Mouse (Mus musculus) midbrain, embryonic 15.5 days (tissue): ENCODE measurements around the gene Mief1. TPM values are rescaled to one million over a fixed set of nuclear protein-coding genes. Genes with fewer than 3 reads are reported as not detected.

Experiments used
- ATAC-seq: fragments of 200-750 bp; cut with Nextera tagmentation; replicated peaks from 2 replicates; pipeline ENCODE4 v1.8.0; 2017; ENCODE audit warnings: moderate TSS enrichment
- H3K27ac ChIP-seq: fragments of 300-500 bp; sonication (generic); 2 replicates; pipeline ENCODE4 v1.5.1; 2015; ENCODE audit warnings: mild to moderate bottlenecking, inconsistent platforms
- H3K27me3 ChIP-seq: fragments of 300-500 bp; sonication (generic); replicated peaks from 2 replicates; pipeline ENCODE4 v1.6.1; 2015; ENCODE audit warnings: inconsistent platforms
- H3K36me3 ChIP-seq: fragments of 300-500 bp; sonication (generic); replicated peaks from 2 replicates; pipeline ENCODE4 v1.6.1; 2015; ENCODE audit warnings: inconsistent platforms
- H3K4me1 ChIP-seq: fragments of 300-500 bp; sonication (generic); 2 replicates; pipeline ENCODE4 v1.6.1; 2015; ENCODE audit warnings: inconsistent platforms
- H3K4me2 ChIP-seq: fragments of 300-500 bp; sonication (generic); 2 replicates; pipeline ENCODE4 v1.6.1; 2015; ENCODE audit warnings: inconsistent platforms, mild to moderate bottlenecking, moderate library complexity
- H3K4me3 ChIP-seq: fragments of 300-500 bp; sonication (generic); 2 replicates; pipeline ENCODE4 v1.5.1; 2015; ENCODE audit warnings: mild to moderate bottlenecking, inconsistent platforms
- H3K9ac ChIP-seq: fragments of 300-500 bp; sonication (generic); 2 replicates; pipeline ENCODE4 v1.6.1; 2015; ENCODE audit warnings: mild to moderate bottlenecking, inconsistent platforms
- H3K9me3 ChIP-seq: fragments of 300-500 bp; sonication (generic); 2 replicates; pipeline ENCODE4 v1.6.1; 2016; ENCODE audit warnings: inconsistent platforms
- WGBS: fragments of 180-500 bp; shearing (Covaris S2); methylation state at CpG from one replicate; pipeline ENCODE4 v1.1.7; 2015; ENCODE audit warnings: mixed read lengths; 5-methylcytosine and 5-hydroxymethylcytosine counted together
- polyA plus RNA-seq: library from polyadenylated mRNA; unstranded; fragments of >200 nt; fragmentation: Nextera tagmentation; extraction: Ambion mirVana; gene quantifications from 2 replicates; pipeline ENCODE4 v1.2.1, GENCODE M21; 2015

Gene Mief1
- polyA plus RNA-seq, 1 experiment from 2014 or later: 39.3 TPM

DNA sequence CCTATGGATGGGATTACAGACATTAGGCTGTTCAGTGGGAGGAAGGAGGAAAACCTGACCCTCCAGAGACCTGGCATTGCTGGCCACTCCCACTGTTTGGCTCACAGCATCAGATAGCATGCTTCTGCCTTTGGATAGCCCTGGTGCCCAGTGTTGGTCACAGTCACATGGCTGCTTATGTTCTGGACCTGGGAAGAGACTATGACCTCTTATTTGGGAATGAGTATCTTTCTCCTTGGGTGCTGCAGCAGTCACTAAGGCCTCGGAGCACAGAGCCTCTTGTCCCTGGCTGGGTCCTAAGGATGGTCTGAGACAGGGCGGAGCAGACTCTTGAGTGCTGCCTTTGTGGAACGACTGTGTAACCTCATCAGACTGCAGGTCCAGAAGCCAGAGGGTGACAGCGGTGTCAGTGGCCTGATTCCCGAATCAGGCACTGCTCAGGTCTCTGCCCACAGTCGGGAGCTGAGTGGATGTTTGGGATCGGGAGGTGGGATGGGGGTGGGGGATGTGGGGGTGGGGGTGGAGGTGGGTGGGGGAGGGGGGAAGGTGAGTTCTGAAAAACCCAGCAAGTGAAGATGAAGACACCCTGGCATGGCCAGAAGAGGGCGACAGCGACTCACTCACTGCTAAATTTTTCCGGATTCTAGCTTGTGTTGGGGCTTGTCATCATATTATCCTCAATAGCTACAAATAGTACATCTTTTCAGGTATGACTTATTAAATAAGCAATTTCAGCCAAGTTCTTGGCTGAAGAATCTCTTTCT is 17.9 kb upstream of the Mief1 start:
- no peak for ATAC-seq
- Histone ChIP-seq H3K36me3 (peaks cover 11% of the 10 kb centered on the region), H3K4me2 (no peak overlapping the region), H3K27me3 (no peaks in the 10 kb centered on the region), H3K4me1 (0 out of 2 replicates have a peak, but pooled peaks cover 3% of the 10 kb centered on the region), H3K9ac (no peak overlapping the region), H3K9me3 (no peaks in the 10 kb centered on the region), H3K4me3 (no peak overlapping the region), H3K27ac (no peak overlapping the region)
- 18% methylated on average over 10 of the region's 10 CpGs for WGBS

DNA sequence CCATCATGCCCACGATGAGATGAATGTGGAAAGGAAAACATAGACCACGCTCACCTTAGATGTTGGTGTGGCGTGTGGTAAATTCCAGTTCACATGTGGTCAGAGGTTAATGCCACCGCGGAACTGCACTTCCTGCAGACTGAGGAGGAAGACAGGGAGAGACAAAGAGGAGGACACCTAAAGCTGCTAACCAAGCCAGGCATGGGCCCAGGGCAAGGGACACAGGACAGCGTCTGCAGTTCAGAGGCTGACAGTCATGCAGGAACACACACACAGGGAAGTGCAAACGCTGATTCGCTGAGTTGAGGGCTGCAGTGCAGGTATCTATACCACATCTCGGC is 17.4 kb upstream of the Mief1 start:
- no peak for ATAC-seq
- 68% methylated on average over 9 of the region's 9 CpGs for WGBS

DNA sequence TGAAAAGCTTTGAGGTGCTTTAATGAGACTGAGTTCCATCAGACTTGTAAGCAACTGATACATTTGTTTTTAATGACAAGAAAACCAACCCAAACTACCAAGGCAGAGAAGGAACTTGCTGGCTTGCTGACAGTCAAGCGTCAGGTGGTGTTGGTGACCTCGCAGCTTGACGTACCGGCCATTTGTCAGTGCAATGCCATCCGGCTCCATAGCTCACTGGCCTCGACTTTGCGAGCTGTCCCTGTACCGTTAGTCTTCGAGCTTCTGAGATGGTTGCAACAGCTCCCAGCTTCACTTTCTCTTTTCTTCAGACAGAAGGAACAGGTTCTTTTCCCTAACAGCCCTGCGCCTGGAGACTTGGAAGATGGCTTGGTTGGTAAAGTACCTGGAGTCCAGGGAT is 16.3 kb upstream of the Mief1 start:
- no peaks in the 10 kb centered on the region for H3K9me3 ChIP-seq
- 0 out of 2 replicates have a peak, but pooled peaks cover 3% of the 10 kb centered on the region for H3K4me1 ChIP-seq
- no peak overlapping the region for H3K4me2 ChIP-seq
- H3K36me3 ChIP-seq: no peaks in the 10 kb centered on the region
- no peaks in the 10 kb centered on the region for H3K27me3 ChIP-seq
- no peak overlapping the region for H3K9ac ChIP-seq
- WGBS: 92% methylated on average over 10 of the region's 10 CpGs
- no peak overlapping the region for H3K27ac ChIP-seq
- no peak overlapping the region for H3K4me3 ChIP-seq
- ATAC-seq: no peak

More for the DNA sequence above, 17.4 kb upstream of the Mief1 start:
- Histone ChIP-seq H3K4me3 (no peak overlapping the region), H3K9me3 (no peaks in the 10 kb centered on the region), H3K36me3 (peaks cover 6% of the 10 kb centered on the region), H3K4me1 (0 out of 2 replicates have a peak, but pooled peaks cover 3% of the 10 kb centered on the region), H3K27ac (no peak overlapping the region), H3K4me2 (no peak overlapping the region), H3K27me3 (no peaks in the 10 kb centered on the region), H3K9ac (no peak overlapping the region)

DNA sequence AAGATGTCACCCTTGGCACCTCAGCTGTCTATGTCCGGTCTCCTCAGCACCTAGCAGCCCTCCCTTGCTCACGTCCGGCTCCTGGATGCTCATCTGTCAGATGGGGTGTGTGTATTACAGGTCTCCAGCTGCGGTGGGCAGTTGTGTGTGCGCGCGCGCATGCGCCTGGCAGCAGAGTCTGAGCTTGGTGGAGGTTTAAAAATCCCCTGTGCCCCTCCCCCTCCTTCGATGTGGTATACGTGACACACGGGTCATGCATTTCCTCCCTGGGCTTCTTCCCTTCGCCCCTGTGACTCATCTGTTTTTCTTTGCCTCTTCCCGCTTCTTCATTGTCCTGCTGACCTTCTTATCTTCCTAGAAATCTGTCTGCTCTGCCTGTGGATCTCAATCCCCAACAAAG is 14.6 kb upstream of the Mief1 start:
- H3K4me1 ChIP-seq: 0 out of 2 replicates have a peak, but pooled peaks cover 3% of the 10 kb centered on the region
- H3K9me3 ChIP-seq: no peaks in the 10 kb centered on the region
- WGBS: 58% methylated on average over 14 of the region's 14 CpGs
- H3K4me3 ChIP-seq: no peak overlapping the region
- no peak for ATAC-seq
- no peak overlapping the region for H3K9ac ChIP-seq
- no peaks in the 10 kb centered on the region for H3K27me3 ChIP-seq
- H3K36me3 ChIP-seq: no peaks in the 10 kb centered on the region
- H3K4me2 ChIP-seq: peak overlapping the region; percentile 31
- H3K27ac ChIP-seq: no peak overlapping the region

DNA sequence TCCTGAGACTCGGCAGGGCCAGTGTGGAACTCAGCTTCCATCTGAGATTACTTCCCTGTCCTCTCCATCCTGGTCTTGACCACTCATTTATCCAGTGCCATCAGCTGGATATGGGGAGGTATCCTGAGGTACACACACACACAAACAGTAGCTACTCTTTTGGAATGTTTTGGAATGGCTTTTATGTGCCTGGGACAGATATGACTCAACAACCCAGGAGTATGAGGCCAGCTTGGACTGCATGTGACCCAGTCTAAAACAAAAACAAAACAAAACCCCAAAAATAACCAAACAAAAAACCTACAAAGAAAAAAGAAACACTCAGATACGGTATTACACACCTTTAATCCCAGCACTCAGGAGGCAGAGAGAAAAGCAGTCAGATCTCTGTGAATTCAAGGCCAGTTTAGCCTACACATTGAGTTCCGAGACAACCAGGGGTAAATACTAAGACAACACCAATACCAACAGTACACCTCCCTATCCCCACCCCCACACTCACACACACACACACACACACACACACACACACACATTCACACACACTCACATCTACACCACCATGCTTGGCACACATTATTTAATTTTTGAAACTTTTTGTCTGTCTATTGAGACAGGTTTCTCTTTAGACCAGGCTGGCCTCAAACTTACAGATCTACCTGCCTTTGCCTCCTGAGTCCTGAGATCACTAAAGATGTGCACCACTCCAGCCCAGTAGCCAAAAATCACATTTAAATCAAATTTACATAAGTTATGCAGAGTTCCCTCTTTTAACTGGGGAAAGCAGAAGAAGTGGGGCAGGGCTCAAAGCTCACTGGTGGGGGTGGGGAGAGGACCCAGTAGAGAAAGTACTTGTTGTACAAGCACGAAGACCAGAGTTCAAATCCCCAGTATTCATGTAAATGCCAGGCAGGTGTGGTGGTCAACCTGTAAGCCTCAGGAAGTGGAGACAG is 13.8 kb upstream of the Mief1 start:
- no peak overlapping the region for H3K9ac ChIP-seq
- H3K27me3 ChIP-seq: no peaks in the 10 kb centered on the region
- H3K27ac ChIP-seq: no peak overlapping the region
- H3K36me3 ChIP-seq: no peaks in the 10 kb centered on the region
- 71% methylated on average over 4 of the region's 4 CpGs for WGBS
- H3K4me2 ChIP-seq: no peak overlapping the region
- H3K4me3 ChIP-seq: no peak overlapping the region
- H3K4me1 ChIP-seq: 0 out of 2 replicates have a peak, but pooled peaks cover 3% of the 10 kb centered on the region
- no peak for ATAC-seq
- H3K9me3 ChIP-seq: no peaks in the 10 kb centered on the region

DNA sequence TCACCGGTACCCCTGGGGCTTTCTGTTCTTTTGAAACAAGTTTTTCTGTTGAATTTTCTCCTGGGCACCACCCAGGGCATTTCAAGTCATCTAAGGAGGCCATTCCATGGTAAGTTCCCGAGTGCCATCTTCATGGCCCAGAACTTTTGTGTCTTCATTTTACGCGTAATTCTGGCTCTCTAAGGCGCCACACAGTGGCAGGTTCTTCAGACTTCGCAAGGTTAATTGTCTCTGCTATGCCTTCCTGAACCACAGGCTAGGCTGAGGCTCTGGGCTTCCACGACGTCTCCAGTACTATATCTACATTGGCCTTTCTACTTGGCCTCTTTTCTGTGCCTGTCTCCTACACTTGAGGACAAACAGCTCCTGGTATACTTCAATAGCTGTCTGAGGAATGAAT is 12.8 kb upstream of the Mief1 start:
- Histone ChIP-seq H3K27me3 (no peaks in the 10 kb centered on the region), H3K9ac (no peak overlapping the region)

DNA sequence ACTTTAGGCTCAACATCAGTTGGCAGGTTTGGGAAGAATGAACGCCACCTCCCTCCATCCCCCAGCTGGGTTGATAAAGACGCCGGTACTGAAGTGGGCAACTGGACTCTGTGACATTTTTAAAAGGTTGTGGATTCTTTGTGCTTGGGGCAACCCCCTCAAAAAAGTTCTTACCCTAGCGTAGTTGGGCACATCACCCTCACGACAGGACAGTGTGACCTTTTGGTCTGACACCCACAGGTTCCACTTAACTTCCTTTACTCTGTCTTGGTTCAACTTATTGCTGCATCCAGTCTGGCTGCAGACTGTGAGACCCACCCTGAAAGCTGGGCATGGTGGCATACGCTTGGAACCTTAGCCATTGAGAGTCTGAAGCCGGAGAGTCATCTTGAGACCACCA is 10.1 kb upstream of the Mief1 start:
- H3K36me3 ChIP-seq: no peaks in the 10 kb centered on the region
- no peak overlapping the region for H3K27ac ChIP-seq
- H3K27me3 ChIP-seq: no peaks in the 10 kb centered on the region
- no peak for ATAC-seq
- no peak overlapping the region for H3K9ac ChIP-seq
- H3K4me1 ChIP-seq: 0 out of 2 replicates have a peak, but pooled peaks cover 3% of the 10 kb centered on the region
- H3K4me2 ChIP-seq: no peak overlapping the region
- no peak overlapping the region for H3K4me3 ChIP-seq
- H3K9me3 ChIP-seq: no peaks in the 10 kb centered on the region
- 93% methylated on average over 7 of the region's 7 CpGs for WGBS

More for the DNA sequence above, 12.8 kb upstream of the Mief1 start:
- Histone ChIP-seq H3K27ac (no peak overlapping the region), H3K4me1 (0 out of 2 replicates have a peak, but pooled peaks cover 3% of the 10 kb centered on the region), H3K4me2 (no peak overlapping the region), H3K36me3 (no peaks in the 10 kb centered on the region), H3K4me3 (no peak overlapping the region), H3K9me3 (no peaks in the 10 kb centered on the region)
- WGBS: 59% methylated on average over 8 of the region's 8 CpGs
- ATAC-seq: no peak

DNA sequence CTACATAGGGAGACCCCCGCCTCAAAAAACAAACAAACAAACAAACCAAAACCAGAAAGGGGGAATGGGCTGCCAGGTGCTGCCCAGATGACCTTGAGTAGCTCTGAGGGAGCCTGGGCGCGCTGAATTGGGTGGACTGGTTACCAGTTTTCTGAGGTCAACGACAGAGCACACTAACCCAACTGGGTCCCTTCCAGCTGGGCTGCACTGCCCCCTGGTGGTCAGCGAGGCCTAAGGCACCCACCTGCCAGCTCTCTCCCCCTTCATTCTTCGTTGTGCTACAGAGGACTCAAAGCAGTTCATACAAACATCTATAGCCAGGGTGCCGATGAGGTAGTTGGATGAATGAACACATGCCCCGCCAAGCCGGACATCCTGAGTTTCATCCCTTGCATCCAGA is 8.6 kb upstream of the Mief1 start:
- WGBS: 32% methylated on average over 9 of the region's 9 CpGs
- H3K27me3 ChIP-seq: no peaks in the 10 kb centered on the region
- H3K4me1 ChIP-seq: no peaks in the 10 kb centered on the region
- no peaks in the 10 kb centered on the region for H3K36me3 ChIP-seq
- H3K4me3 ChIP-seq: no peak overlapping the region
- no peak overlapping the region for H3K4me2 ChIP-seq
- H3K9ac ChIP-seq: no peak overlapping the region
- no peak for ATAC-seq
- H3K9me3 ChIP-seq: no peaks in the 10 kb centered on the region
- no peak overlapping the region for H3K27ac ChIP-seq

DNA sequence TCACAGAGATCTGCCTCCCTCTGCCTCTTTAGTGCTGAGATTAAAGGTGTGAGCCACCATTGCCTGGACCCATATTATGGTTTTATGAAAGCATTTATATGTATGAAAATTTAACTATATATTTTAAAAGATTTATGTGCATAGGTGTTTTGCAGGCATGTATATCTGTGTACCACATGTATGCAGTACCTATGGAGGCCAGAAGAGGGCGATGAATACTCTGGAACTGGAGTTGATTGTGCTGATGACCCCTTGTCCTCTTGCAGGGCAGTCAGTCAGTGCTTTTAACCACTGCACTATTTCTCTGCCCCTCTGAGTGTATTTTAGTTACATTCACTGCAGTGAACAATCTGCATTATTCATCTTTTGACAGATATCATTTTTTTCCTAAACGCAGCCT is 8.0 kb upstream of the Mief1 start:
- Histone ChIP-seq H3K4me2 (no peak overlapping the region), H3K36me3 (no peaks in the 10 kb centered on the region), H3K4me1 (no peaks in the 10 kb centered on the region), H3K9me3 (no peaks in the 10 kb centered on the region), H3K27ac (no peak overlapping the region), H3K27me3 (no peaks in the 10 kb centered on the region), H3K9ac (no peak overlapping the region), H3K4me3 (no peak overlapping the region)
- ATAC-seq: no peak
- WGBS: 49% methylated on average over 2 of the region's 2 CpGs

DNA sequence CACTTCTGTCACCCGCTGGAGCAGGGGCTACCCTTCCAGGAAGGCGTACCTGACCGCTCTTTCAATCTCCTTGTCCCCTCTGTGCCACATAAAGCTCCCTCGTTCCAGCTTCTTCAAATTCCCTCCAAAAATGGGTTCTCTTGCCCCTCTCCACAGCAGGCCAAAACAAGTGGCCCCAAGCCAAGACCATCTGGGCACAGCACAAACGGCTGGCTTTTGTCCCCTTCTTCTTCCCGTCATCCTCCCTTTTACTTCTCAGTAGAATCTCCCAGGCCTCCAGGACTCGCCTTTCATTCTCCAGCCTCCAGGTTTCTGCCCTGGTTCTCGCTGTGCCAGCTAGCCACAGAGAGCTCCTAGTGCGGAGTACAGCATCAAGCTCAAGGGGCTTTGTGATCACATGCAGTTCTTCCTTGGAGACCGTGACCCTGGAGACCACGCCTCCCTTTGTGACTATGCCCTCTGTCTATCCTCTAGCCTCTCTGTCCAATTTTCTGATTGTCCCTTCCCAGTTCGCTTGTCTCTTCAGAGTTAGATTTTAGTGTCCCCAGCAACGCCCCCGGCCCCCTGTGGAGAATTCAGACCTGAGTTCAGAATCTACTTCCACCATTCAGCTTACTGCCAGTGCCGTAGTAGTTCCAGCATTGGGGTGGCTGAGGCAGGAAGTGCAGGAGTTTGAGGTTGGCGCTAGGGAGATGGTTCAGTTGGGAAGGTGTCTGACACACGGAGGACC is 5.6 kb upstream of the Mief1 start:
- no peak overlapping the region for H3K9ac ChIP-seq
- no peak for ATAC-seq
- no peak overlapping the region for H3K4me2 ChIP-seq
- 66% methylated on average over 17 of the region's 17 CpGs for WGBS
- H3K9me3 ChIP-seq: no peaks in the 10 kb centered on the region
- H3K27me3 ChIP-seq: no peaks in the 10 kb centered on the region
- peaks cover 2% of the 10 kb centered on the region; the same call in 1 of the 2 replicates for H3K4me1 ChIP-seq
- no peak overlapping the region for H3K4me3 ChIP-seq
- H3K36me3 ChIP-seq: no peaks in the 10 kb centered on the region
- no peak overlapping the region for H3K27ac ChIP-seq

DNA sequence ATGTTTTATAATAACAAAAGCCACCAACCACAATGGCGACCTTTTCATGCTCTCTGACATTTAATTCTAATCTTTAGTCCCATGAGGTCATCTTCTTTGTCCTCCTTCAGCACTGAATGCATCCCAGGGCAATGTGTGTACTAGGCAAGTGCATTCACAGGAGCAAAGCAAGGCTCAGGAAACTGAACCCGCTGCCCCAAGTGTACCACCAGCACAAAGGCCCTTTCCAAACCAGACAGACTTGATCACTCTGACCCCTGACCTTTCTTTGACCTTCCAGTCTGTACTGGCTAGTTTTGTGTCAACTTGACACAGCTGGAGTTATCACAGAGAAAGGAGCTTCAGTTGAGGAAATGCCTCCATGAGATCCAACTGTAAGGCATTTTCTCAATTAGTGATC is 1.5 kb upstream of the Mief1 start:
- Histone ChIP-seq H3K9me3 (no peaks in the 10 kb centered on the region), H3K4me3 (no peak overlapping the region), H3K27me3 (no peaks in the 10 kb centered on the region), H3K27ac (no peak overlapping the region), H3K9ac (no peak overlapping the region), H3K4me2 (no peak overlapping the region), H3K4me1 (peaks cover 18% of the 10 kb centered on the region), H3K36me3 (peaks cover 10% of the 10 kb centered on the region)
- WGBS: 31% methylated on average over 2 of the region's 2 CpGs
- no peak for ATAC-seq

DNA sequence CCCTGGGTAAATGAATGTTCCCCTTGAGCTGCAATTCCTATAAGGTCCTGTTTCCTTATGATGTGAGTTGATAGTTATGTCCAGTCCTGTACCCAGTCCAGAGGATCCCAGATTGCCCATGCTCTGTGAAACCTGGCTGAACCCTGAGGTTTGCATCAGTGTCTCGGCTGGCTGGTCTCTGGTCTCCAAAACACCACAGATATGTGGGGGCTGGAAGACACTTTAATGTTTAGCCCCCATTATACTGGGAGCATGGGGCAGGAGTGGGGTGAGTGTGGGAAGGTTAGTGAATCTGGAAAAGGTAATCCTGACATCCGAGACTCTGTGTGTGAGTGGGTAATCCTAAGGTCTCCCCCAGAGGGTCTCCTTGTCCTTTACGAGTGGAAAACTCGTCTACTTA is 765 bp upstream of the Mief1 start:
- WGBS: 56% methylated on average over 4 of the region's 4 CpGs
- Histone ChIP-seq H3K4me2 (peak overlapping the region; percentile 68), H3K27ac (peak overlapping the region; percentile 90), H3K9ac (peak overlapping the region; percentile 33; the same call in 1 of the 2 replicates), H3K36me3 (peaks cover 12% of the 10 kb centered on the region), H3K27me3 (no peaks in the 10 kb centered on the region), H3K4me1 (peaks cover 18% of the 10 kb centered on the region), H3K9me3 (no peaks in the 10 kb centered on the region), H3K4me3 (peak overlapping the region; percentile 93; the same call in 1 of the 2 replicates)
- peak; percentile 46 for ATAC-seq
